Mouse (Mus musculus): ENCODE results near the gene Egr4. TPM values are rescaled to one million over a fixed set of nuclear protein-coding genes. Genes with fewer than 3 reads are reported as not detected.

The Egr4 gene
- polyA plus RNA-seq, 1 experiment, result not detected

DNA sequence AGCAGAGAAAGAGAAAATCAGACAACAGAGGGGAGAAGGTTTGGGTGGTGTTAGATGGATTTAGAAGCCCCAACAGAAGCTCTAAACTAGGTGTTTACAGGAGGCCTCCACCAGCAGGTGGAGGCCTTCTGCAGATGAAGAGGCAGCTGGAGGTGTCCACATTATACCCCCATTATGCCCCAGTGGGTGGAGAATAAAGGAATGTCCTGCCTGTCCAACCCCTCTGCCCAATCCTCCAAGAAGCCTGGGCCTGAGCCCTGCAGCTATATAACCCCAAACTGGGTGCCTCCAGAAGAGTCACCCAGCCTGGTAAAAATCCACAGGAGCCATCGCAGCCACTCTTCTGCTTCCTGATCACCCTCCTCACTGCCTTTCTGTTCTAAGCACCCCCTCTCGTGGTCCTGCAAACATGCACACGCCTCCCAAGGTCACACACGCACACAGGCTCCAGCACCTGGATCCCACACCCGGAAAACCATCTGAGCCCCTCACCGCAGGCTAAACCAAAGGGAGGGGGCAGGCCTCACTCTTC lies 11.8 kb downstream of the Egr4 start:
- peaks cover 39% of the 10 kb centered on the region for H3K27me3 ChIP-seq (ENCODE audit: control insufficient read depth)
- H3K4me3 ChIP-seq (replicated peaks), result no peak overlapping the region
- no peaks in the 10 kb centered on the region for H3K36me3 ChIP-seq (ENCODE audit: control insufficient read depth)
- H3K4me1 ChIP-seq (ENCODE audit: control insufficient read depth), result peaks cover 3% of the 10 kb centered on the region; the same call in 1 of the 2 replicates
- no peaks in the 10 kb centered on the region for H3K9me3 ChIP-seq (ENCODE audit: control insufficient read depth, low read length)
- no peak for TF ChIP-seq GATA1 (IDR thresholded peaks at IDR 0.05; ENCODE audit: low read length)
- TF ChIP-seq TAL1 (IDR thresholded peaks at IDR 0.05; ENCODE audit: low read length), result no peak

DNA sequence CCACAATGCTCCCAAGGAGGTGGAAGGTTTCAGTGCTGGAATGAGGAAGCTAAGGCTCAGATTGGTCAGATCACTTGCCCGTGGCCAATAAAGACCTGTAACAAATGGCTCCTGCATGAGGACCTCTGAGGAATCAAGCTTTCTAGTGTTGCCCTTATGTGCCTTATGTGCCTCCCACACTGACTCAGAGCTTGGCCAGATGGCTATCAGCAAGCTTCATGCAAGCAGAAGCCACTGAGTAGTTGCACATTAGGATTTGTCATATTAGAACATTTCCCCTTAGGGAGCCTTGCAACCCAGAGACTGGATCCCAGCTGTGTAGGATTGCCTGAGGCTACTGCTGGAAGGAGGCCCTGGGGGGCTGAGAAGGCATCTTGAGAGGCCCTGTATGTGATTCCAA lies 13.0 kb downstream of the Egr4 start:
- no peaks in the 10 kb centered on the region for H3K9me3 ChIP-seq (ENCODE audit: control insufficient read depth, low read length)
- peaks cover 3% of the 10 kb centered on the region; the same call in 1 of the 2 replicates for H3K4me1 ChIP-seq (ENCODE audit: control insufficient read depth)
- H3K36me3 ChIP-seq (ENCODE audit: control insufficient read depth), result no peaks in the 10 kb centered on the region
- no peak overlapping the region for H3K4me3 ChIP-seq (replicated peaks)
- TF ChIP-seq GATA1 (IDR thresholded peaks at IDR 0.05; ENCODE audit: low read length) (no peak), TAL1 (IDR thresholded peaks at IDR 0.05; ENCODE audit: low read length) (no peak)
- peaks cover 39% of the 10 kb centered on the region for H3K27me3 ChIP-seq (ENCODE audit: control insufficient read depth)

DNA sequence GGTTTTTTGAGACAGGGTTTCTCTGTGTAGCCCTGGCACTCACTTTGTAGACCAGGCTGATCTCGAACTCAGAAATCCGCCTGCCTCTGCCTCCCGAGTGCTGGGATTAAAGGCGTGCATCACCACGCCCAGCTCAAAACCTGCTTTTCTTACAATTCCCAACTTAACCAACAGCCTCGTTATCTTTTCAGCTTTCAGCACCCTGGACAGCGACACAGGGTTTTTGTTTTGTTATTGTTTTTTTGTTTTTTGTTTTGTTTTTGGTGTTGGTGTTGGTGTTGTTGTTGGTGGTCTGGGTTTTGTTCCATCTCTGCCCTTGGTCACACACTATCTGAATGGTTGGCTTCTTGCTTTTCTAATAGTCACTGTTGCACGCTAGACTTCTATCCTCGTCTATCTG lies 15.2 kb downstream of the Egr4 start:
- no peaks in the 10 kb centered on the region for H3K9me3 ChIP-seq (ENCODE audit: control insufficient read depth, low read length)
- peaks cover 3% of the 10 kb centered on the region; the same call in 1 of the 2 replicates for H3K4me1 ChIP-seq (ENCODE audit: control insufficient read depth)
- peaks cover 25% of the 10 kb centered on the region for H3K27me3 ChIP-seq (ENCODE audit: control insufficient read depth)
- H3K4me3 ChIP-seq (replicated peaks), result no peak overlapping the region
- TF ChIP-seq GATA1 (IDR thresholded peaks at IDR 0.05; ENCODE audit: low read length), result no peak
- no peak for TF ChIP-seq TAL1 (IDR thresholded peaks at IDR 0.05; ENCODE audit: low read length)
- no peaks in the 10 kb centered on the region for H3K36me3 ChIP-seq (ENCODE audit: control insufficient read depth)

DNA sequence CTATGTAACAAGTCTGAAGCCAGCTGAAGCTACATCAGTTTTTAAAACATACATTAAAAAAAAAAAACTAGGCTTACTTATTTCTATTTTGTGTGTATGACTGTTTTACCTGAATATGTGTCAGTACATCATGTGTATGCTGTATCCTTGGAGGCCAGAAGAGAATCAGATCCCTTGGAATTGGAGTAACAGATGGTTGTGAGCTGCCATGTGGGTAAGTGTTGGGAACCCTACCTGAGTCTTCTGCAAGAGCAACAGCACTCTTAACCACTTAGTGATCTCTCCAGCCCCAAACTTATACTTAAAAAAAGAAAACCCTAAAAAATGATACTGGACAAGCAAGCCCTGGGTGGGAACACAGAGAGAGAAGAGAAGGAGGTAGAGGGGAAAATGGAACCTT lies 16.4 kb downstream of the Egr4 start:
- Histone ChIP-seq H3K9me3 (ENCODE audit: control insufficient read depth, low read length) (no peaks in the 10 kb centered on the region), H3K4me3 (replicated peaks) (no peak overlapping the region), H3K36me3 (ENCODE audit: control insufficient read depth) (no peaks in the 10 kb centered on the region), H3K4me1 (ENCODE audit: control insufficient read depth) (no peaks in the 10 kb centered on the region), H3K27me3 (ENCODE audit: control insufficient read depth) (peaks cover 13% of the 10 kb centered on the region)
- TF ChIP-seq GATA1 (IDR thresholded peaks at IDR 0.05; ENCODE audit: low read length), result no peak
- no peak for TF ChIP-seq TAL1 (IDR thresholded peaks at IDR 0.05; ENCODE audit: low read length)

DNA sequence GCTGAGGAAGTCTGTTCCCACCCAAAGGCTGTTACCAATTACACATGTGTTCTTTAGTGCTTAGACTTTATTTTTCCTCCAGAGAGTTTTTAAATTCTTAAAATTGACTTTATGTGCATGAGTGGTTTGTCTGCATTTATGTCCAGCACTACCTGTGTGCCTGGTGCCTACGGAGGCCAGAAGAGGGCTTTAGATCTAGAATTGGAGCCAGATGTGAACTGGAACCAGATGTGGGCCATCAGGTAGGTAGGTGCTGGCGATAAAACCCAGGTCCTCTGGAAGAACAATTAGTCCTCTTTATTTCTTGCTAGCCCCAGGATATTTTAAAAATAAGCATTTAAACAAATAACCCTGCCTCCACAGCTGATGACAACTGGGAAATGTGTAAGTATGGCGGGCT lies 21.8 kb downstream of the Egr4 start:
- no peak for TF ChIP-seq GATA1 (IDR thresholded peaks at IDR 0.05; ENCODE audit: low read length)
- H3K9me3 ChIP-seq (ENCODE audit: control insufficient read depth, low read length), result no peaks in the 10 kb centered on the region
- H3K36me3 ChIP-seq (ENCODE audit: control insufficient read depth), result no peaks in the 10 kb centered on the region
- H3K27me3 ChIP-seq (ENCODE audit: control insufficient read depth), result peaks cover 4% of the 10 kb centered on the region
- no peak overlapping the region for H3K4me3 ChIP-seq (replicated peaks)
- no peaks in the 10 kb centered on the region for H3K4me1 ChIP-seq (ENCODE audit: control insufficient read depth)

DNA sequence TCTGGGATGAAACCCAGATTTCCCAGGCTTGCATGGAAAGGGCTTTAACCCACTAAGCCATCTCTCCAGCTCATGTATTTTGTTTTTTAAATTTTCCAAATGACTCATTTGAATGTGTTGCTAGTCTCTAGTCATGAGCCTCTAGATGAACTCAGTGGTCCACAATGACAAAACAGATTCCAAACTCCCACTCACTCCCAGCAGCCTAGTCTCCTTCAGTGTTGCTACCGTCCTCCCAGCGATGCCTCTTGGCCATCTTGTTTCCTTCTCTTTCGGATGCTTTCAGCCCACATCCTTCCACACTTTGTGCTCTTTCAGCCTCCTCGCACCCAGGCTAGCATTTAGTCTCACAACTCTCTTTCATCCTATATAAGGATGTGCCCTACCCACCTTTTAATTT lies 23.1 kb downstream of the Egr4 start:
- no peaks in the 10 kb centered on the region for H3K4me1 ChIP-seq (ENCODE audit: control insufficient read depth)
- TF ChIP-seq GATA1 (IDR thresholded peaks at IDR 0.05; ENCODE audit: low read length) (no peak), TAL1 (IDR thresholded peaks at IDR 0.05; ENCODE audit: low read length) (no peak)
- H3K9me3 ChIP-seq (ENCODE audit: control insufficient read depth, low read length), result no peaks in the 10 kb centered on the region
- no peak overlapping the region for H3K4me3 ChIP-seq (replicated peaks)
- peaks cover 18% of the 10 kb centered on the region for H3K27me3 ChIP-seq (ENCODE audit: control insufficient read depth)
- H3K36me3 ChIP-seq (ENCODE audit: control insufficient read depth), result no peaks in the 10 kb centered on the region

DNA sequence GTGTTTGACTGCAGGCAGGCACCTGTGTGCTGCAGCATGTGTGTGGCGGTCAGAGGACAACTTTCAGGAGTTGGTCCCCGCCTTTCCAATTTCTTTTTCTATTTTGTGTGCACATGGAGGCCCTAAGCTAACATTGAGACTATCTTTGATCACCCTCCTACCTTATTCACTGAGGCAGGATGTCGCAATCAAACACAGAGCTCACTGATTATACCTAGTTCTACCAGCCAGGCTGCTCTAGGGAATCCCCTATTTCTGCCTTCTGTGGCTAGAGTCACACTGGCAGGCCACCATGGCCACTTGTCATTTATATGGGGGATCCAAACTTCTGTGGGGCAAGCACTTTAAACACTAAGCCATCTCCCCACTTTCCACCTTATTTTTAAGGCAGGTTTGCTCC lies 23.7 kb downstream of the Egr4 start:
- H3K9me3 ChIP-seq (ENCODE audit: control insufficient read depth, low read length), result no peaks in the 10 kb centered on the region
- no peaks in the 10 kb centered on the region for H3K4me1 ChIP-seq (ENCODE audit: control insufficient read depth)
- TF ChIP-seq GATA1 (IDR thresholded peaks at IDR 0.05; ENCODE audit: low read length) (no peak), TAL1 (IDR thresholded peaks at IDR 0.05; ENCODE audit: low read length) (no peak)
- H3K4me3 ChIP-seq (replicated peaks), result no peak overlapping the region
- no peaks in the 10 kb centered on the region for H3K36me3 ChIP-seq (ENCODE audit: control insufficient read depth)
- peaks cover 23% of the 10 kb centered on the region for H3K27me3 ChIP-seq (ENCODE audit: control insufficient read depth)

DNA sequence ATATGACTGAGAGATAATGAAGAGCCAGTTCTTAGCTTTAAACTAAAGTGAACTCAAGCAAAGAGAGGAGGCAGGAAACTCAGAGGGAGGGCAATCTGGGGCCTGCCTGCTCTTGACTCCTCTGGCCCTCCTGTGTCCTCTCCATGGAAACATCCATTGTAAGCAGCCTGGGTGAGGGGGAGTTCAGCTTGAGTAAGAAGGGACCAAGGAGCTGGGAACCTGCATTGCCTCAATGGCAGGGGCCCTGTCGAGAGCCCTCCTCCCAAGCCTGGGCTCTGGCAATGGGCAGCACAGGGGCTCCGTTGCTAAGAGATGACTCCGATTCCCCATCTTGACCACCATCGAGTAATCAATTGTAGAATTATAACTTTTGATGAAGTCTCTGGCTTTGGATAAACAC lies 24.9 kb downstream of the Egr4 start:
- H3K36me3 ChIP-seq (ENCODE audit: control insufficient read depth), result no peaks in the 10 kb centered on the region
- no peak overlapping the region for H3K4me3 ChIP-seq (replicated peaks)
- H3K27me3 ChIP-seq (ENCODE audit: control insufficient read depth), result peaks cover 35% of the 10 kb centered on the region
- no peaks in the 10 kb centered on the region for H3K4me1 ChIP-seq (ENCODE audit: control insufficient read depth)
- TF ChIP-seq GATA1 (IDR thresholded peaks at IDR 0.05; ENCODE audit: low read length), result no peak
- TF ChIP-seq TAL1 (IDR thresholded peaks at IDR 0.05; ENCODE audit: low read length), result no peak
- no peaks in the 10 kb centered on the region; the same call in 1 of the 2 replicates for H3K9me3 ChIP-seq (ENCODE audit: control insufficient read depth, low read length)

DNA sequence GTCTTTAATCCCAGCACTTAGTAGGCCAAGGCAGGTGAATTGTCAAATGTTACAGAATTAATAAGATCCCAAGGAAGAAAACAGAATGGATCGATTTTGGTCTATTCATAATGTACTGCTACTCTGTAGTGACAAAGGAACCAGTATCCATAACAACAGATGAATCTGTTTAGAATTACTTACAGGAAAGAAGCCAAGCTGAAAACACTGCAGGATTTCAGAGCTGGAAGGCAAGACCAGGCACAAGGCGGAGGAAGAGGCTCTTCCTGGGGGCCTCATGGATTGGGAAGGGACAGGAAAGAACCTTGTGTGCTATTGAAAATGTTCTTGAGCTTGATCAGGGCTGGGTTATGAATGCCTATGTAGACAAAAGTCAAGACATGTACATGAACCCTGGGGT lies 27.7 kb downstream of the Egr4 start:
- H3K4me1 ChIP-seq (ENCODE audit: control insufficient read depth), result no peaks in the 10 kb centered on the region
- peaks cover 2% of the 10 kb centered on the region; the same call in 1 of the 2 replicates for H3K9me3 ChIP-seq (ENCODE audit: control insufficient read depth, low read length)
- peaks cover 49% of the 10 kb centered on the region for H3K27me3 ChIP-seq (ENCODE audit: control insufficient read depth)
- H3K36me3 ChIP-seq (ENCODE audit: control insufficient read depth), result no peaks in the 10 kb centered on the region
- H3K4me3 ChIP-seq (replicated peaks), result no peak overlapping the region
- no peak for TF ChIP-seq TAL1 (IDR thresholded peaks at IDR 0.05; ENCODE audit: low read length)

All from erythroblast, embryonic 14.5 days (primary cell).